Mouse (Mus musculus) midbrain, embryonic 12.5 days (tissue): ENCODE data around the gene Grwd1. TPM values are rescaled to one million over a fixed set of nuclear protein-coding genes. Genes with fewer than 3 reads are reported as not detected.

ENCODE experiments used
- ATAC-seq: fragments of 200-750 bp; cut with Nextera tagmentation; 2 replicates; pipeline ENCODE4 v1.8.0; 2017; ENCODE audit warnings: low read depth, moderate TSS enrichment, moderate library complexity; ENCODE audit not compliant: low FRiP score
- H3K27ac ChIP-seq: fragments of 300-500 bp; sonication (generic); replicated peaks from 2 replicates; pipeline ENCODE4 v1.5.1; 2016; ENCODE audit warnings: mild to moderate bottlenecking
- H3K27me3 ChIP-seq: fragments of 300-500 bp; sonication (generic); 2 replicates; pipeline ENCODE4 v1.6.1; 2016; ENCODE audit warnings: mild to moderate bottlenecking
- H3K36me3 ChIP-seq: fragments of 300-500 bp; sonication (generic); 2 replicates; pipeline ENCODE4 v1.6.1; 2016
- H3K4me1 ChIP-seq: fragments of 300-500 bp; sonication (generic); 2 replicates; pipeline ENCODE4 v1.6.1; 2016
- H3K4me2 ChIP-seq: fragments of 300-500 bp; sonication (generic); replicated peaks from 2 replicates; pipeline ENCODE4 v1.6.1; 2016; ENCODE audit warnings: mild to moderate bottlenecking, moderate library complexity
- H3K4me3 ChIP-seq: fragments of 300-500 bp; sonication (generic); 2 replicates; pipeline ENCODE4 v1.5.1; 2016; ENCODE audit warnings: mild to moderate bottlenecking
- H3K9ac ChIP-seq: fragments of 300-500 bp; sonication (generic); replicated peaks from 2 replicates; pipeline ENCODE4 v1.6.1; 2016; ENCODE audit warnings: mild to moderate bottlenecking, moderate library complexity
- H3K9me3 ChIP-seq: fragments of 300-500 bp; sonication (generic); 2 replicates; pipeline ENCODE4 v1.6.1; 2016; ENCODE audit warnings: mild to moderate bottlenecking
- WGBS: fragments of 180-500 bp; shearing (Covaris S2); methylation state at CpG from one replicate; pipeline ENCODE4 v1.1.7; 2016; 5-methylcytosine and 5-hydroxymethylcytosine counted together
- polyA plus RNA-seq: library from polyadenylated mRNA; unstranded; fragments of >200 nt; fragmentation: Nextera tagmentation; extraction: Ambion mirVana; gene quantifications from 2 replicates; pipeline ENCODE4 v1.2.1, GENCODE M21; 2016

Gene Grwd1
- polyA plus RNA-seq, 1 experiment from 2014 or later = 50.2 TPM

- WGBS = 20% methylated on average over 20 of the region's 20 CpGs
- H3K9ac ChIP-seq = peak within 1 kb of the TSS; percentile 95
- peaks cover 26% of the 10 kb centered on the region for H3K36me3 ChIP-seq
- peaks cover 29% of the 10 kb centered on the region for H3K4me1 ChIP-seq
- peaks cover 15% of the 10 kb centered on the region; the same call in 1 of the 2 replicates for H3K27me3 ChIP-seq
- peak; percentile 55 for ATAC-seq
- H3K9me3 ChIP-seq = no peaks in the 10 kb centered on the region
- peak within 1 kb of the TSS; percentile 93 for H3K27ac ChIP-seq
- H3K4me3 ChIP-seq = peak within 1 kb of the TSS; percentile 87
- peak within 1 kb of the TSS; percentile 73 for H3K4me2 ChIP-seq
Observed at GRCm38 (mm10) chr7:45784524-45785372, 46.0 kb downstream of the Grwd1 start, which contains the start of gene Sult2b1. Sult2b1 (minus strand) TSS chr7:45784669.

DNA sequence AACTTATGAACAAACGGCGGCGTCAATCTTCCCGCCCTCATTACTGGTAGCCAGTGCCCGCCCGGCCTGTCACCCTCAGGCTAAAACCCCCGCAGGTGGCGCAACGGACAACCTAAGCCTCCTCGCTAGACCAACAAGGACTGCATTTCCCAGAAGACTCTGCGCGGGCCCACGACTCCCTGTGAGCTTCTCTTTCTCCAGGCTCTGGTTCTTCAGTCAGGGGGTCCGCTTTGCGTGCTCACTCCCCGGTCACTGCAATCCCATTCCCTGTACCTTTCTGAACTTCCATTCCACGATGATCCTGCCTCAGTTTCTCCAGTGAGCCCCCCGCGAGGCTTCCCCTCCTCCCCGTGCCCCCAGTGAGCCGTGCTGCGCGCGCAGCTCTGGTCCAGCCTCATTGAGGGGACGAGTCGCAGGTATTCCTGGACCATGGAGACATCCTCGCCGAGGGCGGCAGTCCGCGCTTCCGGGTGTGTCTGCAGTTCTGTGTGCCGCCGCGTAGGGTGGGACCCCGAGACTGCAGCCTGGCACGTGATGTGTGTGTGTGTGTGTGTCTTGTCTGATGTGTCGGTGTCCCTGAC lies 47.1 kb downstream of the Grwd1 start, which contains the start of gene Lmtk3:
Lmtk3 (plus strand) TSS at position 228 of the 581 bp plus-strand sequence.
- peak; percentile 27; the same call in 1 of the 2 replicates for ATAC-seq
- peak within 1 kb of the TSS; percentile 95 for H3K9ac ChIP-seq
- H3K27ac ChIP-seq = peak within 1 kb of the TSS; percentile 93
- WGBS = under 1% methylated on average over 38 of the region's 38 CpGs
- peak within 1 kb of the TSS; percentile 87 for H3K4me3 ChIP-seq
- peaks cover 36% of the 10 kb centered on the region for H3K4me1 ChIP-seq
- H3K27me3 ChIP-seq = peaks cover 21% of the 10 kb centered on the region
- H3K4me2 ChIP-seq = peak within 1 kb of the TSS; percentile 73
- H3K36me3 ChIP-seq = peaks cover 15% of the 10 kb centered on the region
- no peaks in the 10 kb centered on the region for H3K9me3 ChIP-seq

DNA sequence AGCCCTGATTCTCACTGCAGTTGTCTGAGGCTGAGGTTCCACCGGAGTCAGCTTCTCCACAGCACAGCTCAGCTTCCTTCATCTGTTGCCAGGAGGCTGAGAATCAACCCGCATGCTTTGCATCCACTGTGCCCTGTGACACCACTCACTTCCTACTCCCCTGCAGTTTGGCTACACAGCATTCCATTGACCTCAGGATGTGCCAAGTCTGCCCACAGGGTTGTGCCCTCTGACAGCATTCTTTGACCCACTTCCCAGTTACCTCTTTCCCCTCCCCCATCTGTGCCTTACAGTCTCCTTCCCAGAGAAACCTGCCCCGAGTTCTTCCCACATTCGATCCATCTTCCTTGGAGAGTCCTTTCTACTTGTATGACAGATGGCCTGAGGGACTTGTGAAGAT lies 48.5 kb downstream of the Grwd1 start:
- no peak overlapping the region for H3K4me3 ChIP-seq
- H3K9me3 ChIP-seq = no peaks in the 10 kb centered on the region
- peaks cover 32% of the 10 kb centered on the region for H3K4me1 ChIP-seq
- no peak overlapping the region for H3K9ac ChIP-seq
- no peak overlapping the region for H3K27ac ChIP-seq
- no peak for ATAC-seq
- H3K27me3 ChIP-seq = peaks cover 21% of the 10 kb centered on the region
- H3K36me3 ChIP-seq = 0 out of 2 replicates have a peak, but pooled peaks cover 1% of the 10 kb centered on the region
- WGBS = 80% methylated on average over 4 of the region's 4 CpGs
- H3K4me2 ChIP-seq = no peak overlapping the region

GRCm38 (mm10) chr7:45779081-45779641 lies 51.6 kb downstream of the Grwd1 start:
- H3K9ac ChIP-seq = no peak overlapping the region
- no peaks in the 10 kb centered on the region for H3K36me3 ChIP-seq
- peak overlapping the region; percentile 40 for H3K4me2 ChIP-seq
- no peaks in the 10 kb centered on the region for H3K9me3 ChIP-seq
- H3K27me3 ChIP-seq = peaks cover 21% of the 10 kb centered on the region
- H3K27ac ChIP-seq = no peak overlapping the region
- 26% methylated on average over 22 of the region's 22 CpGs for WGBS
- H3K4me3 ChIP-seq = 0 out of 2 replicates have a peak overlapping the region, but pooled peaks have one; percentile 8
- peaks cover 12% of the 10 kb centered on the region for H3K4me1 ChIP-seq
- ATAC-seq = no peak

DNA sequence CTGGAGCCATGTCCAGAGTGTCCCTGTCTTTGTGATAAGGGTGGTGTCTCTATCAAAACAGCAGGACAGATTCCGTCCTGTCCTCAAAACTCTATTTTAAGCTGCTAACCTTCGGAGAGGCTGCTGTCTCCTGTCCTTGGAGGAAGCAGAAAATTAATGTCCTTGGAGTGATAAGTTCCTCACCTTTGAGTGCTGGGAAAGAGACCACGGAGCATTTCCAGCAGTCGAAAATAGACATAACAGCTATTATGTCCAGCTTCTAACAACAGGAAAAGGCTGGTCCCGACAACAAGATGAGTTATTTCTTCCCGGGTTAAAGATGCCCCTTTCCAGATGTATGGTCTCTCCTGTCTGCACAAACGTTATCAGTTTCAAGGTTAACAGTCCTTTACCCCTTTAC lies 55.5 kb downstream of the Grwd1 start:
- peaks cover 8% of the 10 kb centered on the region for H3K4me1 ChIP-seq
- ATAC-seq = no peak
- H3K27me3 ChIP-seq = peaks cover 6% of the 10 kb centered on the region; the same call in 1 of the 2 replicates
- H3K36me3 ChIP-seq = no peaks in the 10 kb centered on the region
- 86% methylated on average over 7 of the region's 7 CpGs for WGBS
- H3K9ac ChIP-seq = no peak overlapping the region
- H3K4me2 ChIP-seq = no peak overlapping the region
- H3K9me3 ChIP-seq = no peaks in the 10 kb centered on the region
- H3K27ac ChIP-seq = no peak overlapping the region
- H3K4me3 ChIP-seq = no peak overlapping the region

Other genes with a start within 250 kb of the Grwd1 start
- not detected in 2 replicates for gene Fgf21, start 215.5 kb downstream of the Grwd1 start, polyA plus RNA-seq
- not detected in 2 replicates for gene Fut1, start 213.7 kb downstream of the Grwd1 start, polyA plus RNA-seq
- 0.18 and 0.31 TPM in 2 replicates for gene Izumo1, start 209.1 kb downstream of the Grwd1 start, polyA plus RNA-seq
- 10.7 and 11.6 TPM in 2 replicates for gene Rasip1, start 203.5 kb downstream of the Grwd1 start, polyA plus RNA-seq
- 2.3 and 2.7 TPM in 2 replicates for gene Mamstr, start 191.0 kb downstream of the Grwd1 start, polyA plus RNA-seq
- gene Fut2, start 164.6 kb downstream of the Grwd1 start, polyA plus RNA-seq = 0.10 and 0.33 TPM in 2 replicates
- 0.31 TPM in 1 of 2 replicates, not detected in the other for gene Ntn5, start 146.9 kb downstream of the Grwd1 start, polyA plus RNA-seq
- gene Sec1, start 136.5 kb downstream of the Grwd1 start, polyA plus RNA-seq = 0.79 and 0.80 TPM in 2 replicates
- gene Car11, start 131.1 kb downstream of the Grwd1 start, polyA plus RNA-seq = 17.0 and 18.8 TPM in 2 replicates
- 4.5 and 4.6 TPM in 2 replicates for gene Dbp, start 125.9 kb downstream of the Grwd1 start, polyA plus RNA-seq
- gene Rpl18, start 115.5 kb downstream of the Grwd1 start, polyA plus RNA-seq = 688 and 721 TPM in 2 replicates
- gene Sphk2, start 112.9 kb downstream of the Grwd1 start, polyA plus RNA-seq = 24.0 and 25.8 TPM in 2 replicates
- 1.3 and 1.6 TPM in 2 replicates for gene Fam83e, start 109.7 kb downstream of the Grwd1 start, polyA plus RNA-seq
- not detected in 2 replicates for gene Spaca4, start 105.1 kb downstream of the Grwd1 start, polyA plus RNA-seq
- 10.6 and 11.1 TPM in 2 replicates for gene Lmtk3, start 47.2 kb downstream of the Grwd1 start, polyA plus RNA-seq
- 1.5 and 2.2 TPM in 2 replicates for gene Sult2b1, start 46.3 kb downstream of the Grwd1 start, polyA plus RNA-seq
- 288 and 293 TPM in 2 replicates for gene Cyth2, start 16.4 kb downstream of the Grwd1 start, polyA plus RNA-seq
- 0.46 and 1.1 TPM in 2 replicates for gene Kcnj14, start 6.2 kb downstream of the Grwd1 start, polyA plus RNA-seq
- gene Kdelr1, start 41.8 kb upstream of the Grwd1 start, polyA plus RNA-seq = 40.6 and 54.6 TPM in 2 replicates
- 0.60 and 1.0 TPM in 2 replicates for gene Grin2d, start 47.4 kb upstream of the Grwd1 start, polyA plus RNA-seq
- 0.34 and 0.42 TPM in 2 replicates for gene Syngr4, start 65.8 kb upstream of the Grwd1 start, polyA plus RNA-seq
- 4.4 and 4.9 TPM in 2 replicates for gene Tmem143, start 66.0 kb upstream of the Grwd1 start, polyA plus RNA-seq
- 33.9 and 46.5 TPM in 2 replicates for gene Emp3, start 90.5 kb upstream of the Grwd1 start, polyA plus RNA-seq
- gene Ccdc114, start 93.1 kb upstream of the Grwd1 start, polyA plus RNA-seq = 2.2 and 3.4 TPM in 2 replicates
- gene Abcc6, start 199.4 kb upstream of the Grwd1 start, polyA plus RNA-seq = 0.58 and 0.59 TPM in 2 replicates
- gene Nomo1, start 202.8 kb upstream of the Grwd1 start, polyA plus RNA-seq = 30.2 and 35.8 TPM in 2 replicates